Comparison of ENCODE assay signal across 19 mouse cellular contexts in genomic region chr8:34478891-34479290, GRCm38 (mm10).
A peak's percentile ranks its signal among the peaks of the same experiment; 100 is the strongest.
DNase-seq lines count a peak whose midpoint lies in the region; ATAC-seq and TF ChIP-seq lines count a peak whose summit lies in the region.
"Had no signal": no experiment of that assay in that cellular context is flagged by ENCODE, and none has a peak within 500 bp of the region (broad histone marks: within the 10 kb centered on the region; RNA-seq: fewer than 3 reads in every experiment).

No protein-coding gene starts in this region.

- H3K4me3 ChIP-seq in lung, embryonic 14.5 days (ENCODE audit: low read depth, low read length): no peak overlapping the region
- no peak overlapping the region for H3K4me3 ChIP-seq in lung, adult 2 months (replicated peaks; ENCODE audit: extremely low read depth, low read depth, low read length)
- H3K4me3 ChIP-seq in forebrain, embryonic 10.5 days: no peak overlapping the region
- H3K4me3 ChIP-seq: embryonic facial prominence, embryonic 10.5 days; forebrain, embryonic 15.5 days; limb, embryonic 10.5 days; midbrain, embryonic 15.5 days had no signal

- no peak overlapping the region for H3K4me2 ChIP-seq in lung, embryonic 14.5 days
- H3K4me2 ChIP-seq: forebrain, embryonic 15.5 days; hindbrain, embryonic 14.5 days; midbrain, embryonic 15.5 days had no signal

- H3K4me1 ChIP-seq in lung, embryonic 14.5 days (ENCODE audit: insufficient read depth): no peaks in the 10 kb centered on the region
- no peaks in the 10 kb centered on the region; the same call in 1 of the 2 replicates for H3K4me1 ChIP-seq in lung, adult 2 months (ENCODE audit: control insufficient read depth, insufficient read depth, low read length)
- peaks cover 1% of the 10 kb centered on the region for H3K4me1 ChIP-seq in forebrain, embryonic 10.5 days

- no peaks in the 10 kb centered on the region for H3K9me3 ChIP-seq in lung, embryonic 14.5 days (ENCODE audit: low read depth, low read length)
- no peaks in the 10 kb centered on the region for H3K9me3 ChIP-seq in forebrain, embryonic 10.5 days
- H3K9me3 ChIP-seq: embryonic facial prominence, embryonic 10.5 days; forebrain, embryonic 15.5 days; limb, embryonic 10.5 days; midbrain, embryonic 15.5 days had no signal

- TF ChIP-seq POLR2A in lung, adult 2 months (IDR thresholded peaks at IDR 0.05; ENCODE audit: borderline replicate concordance, extremely low read depth, low read depth, low read length): no peak

- TF ChIP-seq CTCF in lung, embryonic 14.5 days (IDR thresholded peaks at IDR 0.05; ENCODE audit: low read depth): no peak
- no peak for TF ChIP-seq CTCF in lung, adult 2 months (IDR thresholded peaks at IDR 0.05; ENCODE audit: insufficient read depth, low read length)

- peak; percentile 90 for DNase-seq in heart, adult 11 months
- DNase-seq in heart, postnatal 25 days (ENCODE audit: low spot score): no peak
- DNase-seq in lung, embryonic 14.5 days: peak; percentile 26
- no peak for DNase-seq in lung, adult 2 months
- peak; percentile 12 for DNase-seq in gastrocnemius, postnatal 14 days
- DNase-seq in lung, postnatal 25 days (ENCODE audit: low spot score): peak; percentile 68
- no peak for DNase-seq in layer of hippocampus, postnatal 10 days (ENCODE audit: low spot score in 2 of 2)
- no peak for DNase-seq in forebrain, embryonic 10.5 days (ENCODE audit: extremely low spot score, low spot score)
- DNase-seq: cerebellum, adult 18-20 months; cerebellum, postnatal 36 days; retina, postnatal 1 day; right cerebral cortex, postnatal 4 days; thymus, adult 2 months had no signal

- no peaks in the 10 kb centered on the region for H3K27me3 ChIP-seq in lung, embryonic 14.5 days (ENCODE audit: insufficient read depth, low read length)
- H3K27me3 ChIP-seq in forebrain, embryonic 10.5 days (ENCODE audit: poor library complexity, severe bottlenecking): no peaks in the 10 kb centered on the region
- H3K27me3 ChIP-seq: forebrain, embryonic 15.5 days; midbrain, embryonic 15.5 days had no signal

- no peaks in the 10 kb centered on the region for H3K36me3 ChIP-seq in lung, embryonic 14.5 days (ENCODE audit: insufficient read depth)
- no peaks in the 10 kb centered on the region for H3K36me3 ChIP-seq in forebrain, embryonic 10.5 days (replicated peaks)
- H3K36me3 ChIP-seq: embryonic facial prominence, embryonic 10.5 days; forebrain, embryonic 15.5 days; limb, embryonic 10.5 days; midbrain, embryonic 15.5 days had no signal

- 19% methylated on average over 3 of the region's 3 CpGs for WGBS in lung, embryonic 14.5 days
- WGBS in lung, adult 2 months: 40% methylated on average over 3 of the region's 3 CpGs
- 84% methylated on average over 3 of the region's 3 CpGs for WGBS in forebrain, embryonic 10.5 days

- intact Hi-C loops in heart, postnatal 25 days (cut with DNase I): no loop called here
- intact Hi-C loops in gastrocnemius, postnatal 14 days (cut with DNase I; ENCODE audit: low total_unique reads): no loop called here

- ATAC-seq in lung, embryonic 14.5 days (ENCODE audit: insufficient read depth): no peak
- ATAC-seq: forebrain, embryonic 15.5 days; midbrain, embryonic 15.5 days had no signal

- H3K27ac ChIP-seq in lung, embryonic 14.5 days (ENCODE audit: low read depth): no peak overlapping the region
- H3K27ac ChIP-seq in forebrain, embryonic 10.5 days: no peak overlapping the region
- H3K27ac ChIP-seq: embryonic facial prominence, embryonic 10.5 days; forebrain, embryonic 15.5 days; hindbrain, embryonic 14.5 days; limb, embryonic 10.5 days; liver, embryonic 14.5 days; midbrain, embryonic 15.5 days had no signal

- no peak overlapping the region for H3K9ac ChIP-seq in lung, embryonic 14.5 days
- H3K9ac ChIP-seq: forebrain, embryonic 15.5 days; hindbrain, embryonic 14.5 days; liver, embryonic 14.5 days; midbrain, embryonic 15.5 days had no signal

Comparison
In these comparisons a context has a peak if more than half of its experiments do, and no peak if none do; other contexts are left out.
1. DNase-seq: peak in heart, adult 11 months (single experiment), lung, embryonic 14.5 days (single experiment), gastrocnemius, postnatal 14 days (single experiment) and lung, postnatal 25 days (single experiment); none in heart, postnatal 25 days (single experiment), lung, adult 2 months (single experiment), layer of hippocampus, postnatal 10 days (0 of 2) and forebrain, embryonic 10.5 days (single experiment).